In genomic region chr7:4136404-4136770, GRCm38 (mm10) we compare ENCODE assay signal across 8 mouse cellular contexts. TPM values are rescaled to one million over a fixed set of nuclear protein-coding genes. Genes with fewer than 3 reads are reported as not detected.
DNase-seq lines count a peak whose midpoint lies in the region; ATAC-seq and TF ChIP-seq lines count a peak whose summit lies in the region.

No protein-coding gene starts in this region.

- H3K4me1 ChIP-seq in kidney, adult 2 months (ENCODE audit: control insufficient read depth, insufficient read depth, low read length): no peaks in the 10 kb centered on the region
- peaks cover 18% of the 10 kb centered on the region for H3K4me1 ChIP-seq in bone marrow macrophage, adult 2 months (ENCODE audit: control insufficient read depth, insufficient read depth, low read length)
- peaks cover 51% of the 10 kb centered on the region for H3K4me1 ChIP-seq in hindbrain, embryonic 13.5 days (replicated peaks)
- peaks cover 37% of the 10 kb centered on the region for H3K4me1 ChIP-seq in midbrain, embryonic 13.5 days (replicated peaks)

- peaks cover 4% of the 10 kb centered on the region for H3K36me3 ChIP-seq in kidney, adult 2 months (ENCODE audit: control insufficient read depth, insufficient read depth, low read length)
- H3K36me3 ChIP-seq in hindbrain, embryonic 13.5 days: peaks cover 53% of the 10 kb centered on the region
- peaks cover 46% of the 10 kb centered on the region for H3K36me3 ChIP-seq in midbrain, embryonic 13.5 days

- no peak for TF ChIP-seq POLR2A in kidney, adult 2 months (IDR thresholded peaks at IDR 0.05; ENCODE audit: low read depth, low read length)
- TF ChIP-seq POLR2A in bone marrow macrophage, adult 2 months (IDR thresholded peaks at IDR 0.05; ENCODE audit: borderline replicate concordance, low read depth, low read length): no peak

- DNase-seq in kidney, adult 2 months: no peak
- DNase-seq in kidney, postnatal 36 days: no peak
- no peak for DNase-seq in cerebellum, postnatal 14 days
- no peak for DNase-seq in T-cell, adult 2 months (ENCODE audit: low spot score)
- no peak for DNase-seq in kidney, postnatal 4 days

- peak overlapping the region; percentile 88 for H3K4me2 ChIP-seq in hindbrain, embryonic 13.5 days
- H3K4me2 ChIP-seq in midbrain, embryonic 13.5 days (replicated peaks): peak overlapping the region; percentile 78

- ATAC-seq in hindbrain, embryonic 13.5 days (ENCODE audit: low FRiP score): peak; percentile 41
- peak; percentile 28 for ATAC-seq in midbrain, embryonic 13.5 days

- WGBS in kidney, adult 2 months: under 1% methylated on average over 16 of the region's 16 CpGs
- under 1% methylated on average over 16 of the region's 16 CpGs for WGBS in hindbrain, embryonic 13.5 days
- WGBS in midbrain, embryonic 13.5 days: 0% methylated on average over 16 of the region's 16 CpGs

- H3K9me3 ChIP-seq in hindbrain, embryonic 13.5 days: no peaks in the 10 kb centered on the region
- H3K9me3 ChIP-seq in midbrain, embryonic 13.5 days: no peaks in the 10 kb centered on the region

- no peak for TF ChIP-seq CTCF in kidney, adult 2 months (conservative IDR thresholded peaks at IDR 0.05; ENCODE audit: insufficient read depth, insufficient read length, low read depth, low read length)
- no peak for TF ChIP-seq CTCF in bone marrow macrophage, adult 2 months (IDR thresholded peaks at IDR 0.05; ENCODE audit: low read depth, low read length)

- peak overlapping the region; percentile 89 for H3K9ac ChIP-seq in hindbrain, embryonic 13.5 days
- peak overlapping the region; percentile 68 for H3K9ac ChIP-seq in midbrain, embryonic 13.5 days (replicated peaks)

- peak overlapping the region; percentile 65 for H3K27ac ChIP-seq in kidney, adult 2 months (ENCODE audit: insufficient read depth, low read depth, low read length)
- peak overlapping the region; percentile 27 for H3K27ac ChIP-seq in bone marrow macrophage, adult 2 months (ENCODE audit: insufficient read depth, low read depth, low read length)
- H3K27ac ChIP-seq in hindbrain, embryonic 13.5 days: peak overlapping the region; percentile 98
- peak overlapping the region; percentile 96 for H3K27ac ChIP-seq in midbrain, embryonic 13.5 days

- H3K27me3 ChIP-seq in kidney, adult 2 months (replicated peaks; ENCODE audit: control insufficient read depth, insufficient read depth, low read length): no peaks in the 10 kb centered on the region
- H3K27me3 ChIP-seq in hindbrain, embryonic 13.5 days: no peaks in the 10 kb centered on the region
- H3K27me3 ChIP-seq in midbrain, embryonic 13.5 days: no peaks in the 10 kb centered on the region

- H3K4me3 ChIP-seq in kidney, adult 2 months (ENCODE audit: insufficient read depth, low read depth, low read length): peak overlapping the region; percentile 77
- H3K4me3 ChIP-seq in bone marrow macrophage, adult 2 months (ENCODE audit: insufficient read depth, low read length): peak overlapping the region; percentile 94
- peak overlapping the region; percentile 82 for H3K4me3 ChIP-seq in hindbrain, embryonic 13.5 days
- peak overlapping the region; percentile 88 for H3K4me3 ChIP-seq in midbrain, embryonic 13.5 days (replicated peaks)

RNA-seq across cellular contexts. Expression of gene Leng8, which starts 0.5 kb away (rescaled TPM):
- 225 and 407 TPM in 2 replicates for polyA plus RNA-seq in kidney, adult 2 months (2012; rRNA removed)
- polyA plus RNA-seq in bone marrow macrophage, adult 2 months (2012; ENCODE audit: insufficient read depth, insufficient read length, missing spikeins): 126 and 153 TPM in 2 replicates
- 77.0 and 79.4 TPM in 2 replicates for polyA plus RNA-seq in hindbrain, embryonic 13.5 days (2015; fragmentation: Nextera tagmentation; extraction: Ambion mirVana)
- polyA plus RNA-seq in midbrain, embryonic 13.5 days (2015; fragmentation: Nextera tagmentation; extraction: Ambion mirVana): 84.4 and 97.1 TPM in 2 replicates

RNA-seq across cellular contexts. Expression of gene Leng9, which starts 13.8 kb away (rescaled TPM):
- 5.3 and 6.2 TPM in 2 replicates for polyA plus RNA-seq in kidney, adult 2 months (2012; rRNA removed)
- 3.1 and 3.8 TPM in 2 replicates for polyA plus RNA-seq in bone marrow macrophage, adult 2 months (2012; ENCODE audit: insufficient read depth, insufficient read length, missing spikeins)
- polyA plus RNA-seq in hindbrain, embryonic 13.5 days (2015; fragmentation: Nextera tagmentation; extraction: Ambion mirVana): 4.7 TPM in 2 replicates
- 4.0 and 4.4 TPM in 2 replicates for polyA plus RNA-seq in midbrain, embryonic 13.5 days (2015; fragmentation: Nextera tagmentation; extraction: Ambion mirVana)

RNA-seq across cellular contexts. Expression of gene Ttyh1, which starts 17.2 kb away (rescaled TPM):
- 2.8 and 7.4 TPM in 2 replicates for polyA plus RNA-seq in kidney, adult 2 months (2012; rRNA removed)
- polyA plus RNA-seq in bone marrow macrophage, adult 2 months (2012; ENCODE audit: insufficient read depth, insufficient read length, missing spikeins): not detected in 2 replicates
- polyA plus RNA-seq in hindbrain, embryonic 13.5 days (2015; fragmentation: Nextera tagmentation; extraction: Ambion mirVana): 132 and 138 TPM in 2 replicates
- polyA plus RNA-seq in midbrain, embryonic 13.5 days (2015; fragmentation: Nextera tagmentation; extraction: Ambion mirVana): 106 and 124 TPM in 2 replicates

RNA-seq across cellular contexts. Expression of gene Cdc42ep5, which starts 28.3 kb away (rescaled TPM):
- 23.5 and 32.1 TPM in 2 replicates for polyA plus RNA-seq in kidney, adult 2 months (2012; rRNA removed)
- polyA plus RNA-seq in bone marrow macrophage, adult 2 months (2012; ENCODE audit: insufficient read depth, insufficient read length, missing spikeins): not detected in 2 replicates
- polyA plus RNA-seq in hindbrain, embryonic 13.5 days (2015; fragmentation: Nextera tagmentation; extraction: Ambion mirVana): 8.4 and 10.1 TPM in 2 replicates
- polyA plus RNA-seq in midbrain, embryonic 13.5 days (2015; fragmentation: Nextera tagmentation; extraction: Ambion mirVana): 5.1 and 5.2 TPM in 2 replicates

Comparison
In these comparisons a context has a peak if more than half of its experiments do, and no peak if none do; other contexts are left out.
1. H3K27ac ChIP-seq: peak in every context shown above with its lines; median percentile 98 in hindbrain, embryonic 13.5 days; 96 in midbrain, embryonic 13.5 days; 65 in kidney, adult 2 months; 27 in bone marrow macrophage, adult 2 months.
2. RNA of gene Ttyh1, which starts 17.2 kb away (polyA plus RNA-seq): 132 to 138 TPM in hindbrain, embryonic 13.5 days and 106 to 124 TPM in midbrain, embryonic 13.5 days; 2.8 to 7.4 TPM in kidney, adult 2 months and not detected in bone marrow macrophage, adult 2 months; every median in the first group is over 10 times any median in the second.
3. Peak in every context shown above with its lines, with median percentiles within 50 percentile points of each other: H3K4me3 ChIP-seq.